Mouse (Mus musculus) heart, postnatal 4 days (tissue): Measurements from ENCODE around the gene Ssrp1. TPM values are rescaled to one million over a fixed set of nuclear protein-coding genes. Genes with fewer than 3 reads are reported as not detected.

ENCODE experiments used
- DNase-seq: peaks from one replicate; pipeline ENCODE4 v3.0.0; 2021
- total RNA-seq, 2 experiments: library from RNA; stranded (reverse); gene quantifications; 2 replicates each; pipeline ENCODE4 v1.2.3; 2021

The Ssrp1 gene
- total RNA-seq: 100 to 1,000 TPM; 106 to 108 TPM

DNA sequence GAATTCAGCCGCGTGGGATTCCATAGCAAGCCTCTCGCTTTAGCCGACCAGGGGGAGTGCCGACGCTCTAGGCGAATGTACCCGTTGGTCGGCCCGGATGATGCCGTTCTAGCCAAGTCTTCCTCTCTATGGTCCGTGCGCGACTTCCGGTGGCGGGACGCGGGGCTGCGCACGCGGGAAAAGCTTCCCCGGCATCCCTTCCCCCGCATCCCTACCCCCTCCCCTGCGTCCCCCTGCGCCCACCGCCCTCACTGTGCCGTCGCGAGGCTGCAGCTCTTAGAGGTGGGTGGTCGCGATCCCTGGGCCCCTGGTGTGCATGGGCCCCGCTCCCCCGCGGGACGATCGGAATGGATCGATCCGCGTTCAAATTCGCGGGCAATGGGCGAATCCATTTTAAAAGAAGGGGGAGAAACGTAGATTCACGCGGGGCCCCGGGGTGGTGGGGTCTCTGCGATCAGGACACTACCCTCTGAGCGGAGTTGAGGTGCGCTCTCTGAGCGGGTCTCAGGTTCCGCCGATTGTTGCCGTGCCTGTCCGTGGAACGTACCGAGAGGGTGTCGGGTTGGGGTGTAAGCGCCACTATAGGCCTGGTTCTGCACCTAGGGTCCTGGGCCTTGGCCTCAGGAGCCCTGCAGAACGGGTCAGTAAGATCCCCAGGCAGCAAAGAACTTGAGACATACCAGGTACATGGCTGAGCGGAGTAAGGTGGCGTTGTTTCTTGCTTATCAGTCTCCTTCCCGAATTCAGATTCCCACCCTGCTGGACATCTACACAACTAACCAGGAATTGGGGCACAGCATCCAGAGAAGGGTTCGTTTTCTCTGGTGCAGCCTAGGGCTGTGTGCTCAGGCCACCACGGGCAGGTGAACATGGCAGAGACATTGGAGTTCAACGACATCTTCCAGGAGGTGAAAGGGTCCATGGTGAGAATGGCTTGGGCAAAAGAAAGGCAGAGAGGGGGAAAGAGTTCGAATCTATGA is at the start of gene Ssrp1, which contains the start of gene P2rx3:
Ssrp1 (plus strand) TSS at position 188 of the 980 bp plus-strand sequence.
P2rx3 (minus strand) TSS at position 416 of the 980 bp plus-strand sequence.
- peak; percentile 94 for DNase-seq

DNA sequence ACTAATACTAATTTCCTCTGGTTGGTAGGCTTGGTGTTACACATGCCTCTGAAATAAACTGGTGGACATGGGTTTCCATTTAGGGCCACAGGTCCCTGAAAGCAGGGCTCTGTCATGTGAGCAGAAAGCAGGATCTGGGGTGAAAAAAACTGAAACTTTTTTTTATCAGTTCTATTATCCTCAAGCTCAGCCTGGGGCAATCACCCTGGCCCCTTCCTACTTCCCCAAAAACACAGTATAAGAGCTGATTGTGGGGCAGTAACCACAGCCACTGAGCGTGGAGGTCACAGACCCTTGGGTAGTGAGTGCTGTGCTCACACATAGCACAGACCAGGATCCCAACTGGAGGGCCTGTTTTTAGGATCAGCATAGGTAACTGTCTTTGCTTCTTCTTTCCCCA is 49.1 kb upstream of the Ssrp1 start, which contains the start of gene Prg3:
Prg3 (plus strand) TSS at position 286 of the 400 bp plus-strand sequence.
- no peak for DNase-seq

DNA sequence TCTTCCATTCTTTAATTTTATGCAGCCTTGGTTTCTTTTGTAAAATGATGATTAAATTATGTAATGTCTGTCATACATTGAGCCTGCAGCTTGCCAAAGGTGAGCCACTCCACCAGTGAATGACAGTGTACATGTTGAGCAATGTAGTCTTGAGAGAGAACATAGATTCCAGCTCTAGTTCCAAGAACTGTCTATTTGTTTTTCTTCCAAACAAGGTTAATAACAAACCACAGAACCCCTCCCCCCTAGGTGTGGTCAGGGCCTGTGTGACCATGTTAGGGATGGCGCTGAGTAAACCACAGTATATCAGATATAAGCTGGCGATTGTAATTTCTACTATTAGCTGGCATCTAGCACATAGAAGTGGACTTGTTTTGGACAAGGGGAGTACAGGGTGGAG is 40.7 kb upstream of the Ssrp1 start:
- no peak for DNase-seq

DNA sequence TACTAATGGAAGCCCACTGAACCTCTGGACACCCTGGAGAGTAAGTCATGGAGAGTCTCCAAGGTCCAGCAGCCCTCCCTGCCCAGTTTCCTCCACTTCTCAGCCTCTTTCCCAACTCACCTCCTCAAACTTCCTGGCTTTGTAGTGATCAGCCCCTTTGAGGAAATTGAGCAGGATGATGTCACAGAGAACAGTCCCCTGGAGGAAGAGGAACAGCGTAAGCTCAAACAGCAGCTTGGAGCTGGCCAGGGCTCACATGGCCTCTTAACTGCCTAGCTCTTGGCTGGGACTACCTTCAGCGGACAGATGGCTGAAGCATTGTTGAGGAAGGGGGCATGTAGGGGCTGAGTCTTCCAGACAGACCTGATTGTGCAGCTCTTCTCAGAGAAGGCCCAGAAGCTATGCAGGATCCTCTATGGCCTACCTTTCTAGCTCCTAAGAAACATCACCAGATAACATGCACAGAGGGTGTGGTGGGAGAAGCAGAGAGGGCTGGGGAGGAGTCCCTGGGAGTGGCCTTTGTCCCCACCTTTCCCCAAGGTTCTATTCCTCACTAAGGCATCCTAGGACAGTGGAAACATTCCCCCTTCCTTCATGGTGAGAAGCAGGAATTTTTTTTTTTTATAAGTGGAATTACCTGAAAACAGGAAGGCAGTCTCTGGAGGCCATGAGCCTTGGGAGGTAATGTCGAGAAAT is 37.4 kb upstream of the Ssrp1 start:
- DNase-seq: peak; percentile 24

DNA sequence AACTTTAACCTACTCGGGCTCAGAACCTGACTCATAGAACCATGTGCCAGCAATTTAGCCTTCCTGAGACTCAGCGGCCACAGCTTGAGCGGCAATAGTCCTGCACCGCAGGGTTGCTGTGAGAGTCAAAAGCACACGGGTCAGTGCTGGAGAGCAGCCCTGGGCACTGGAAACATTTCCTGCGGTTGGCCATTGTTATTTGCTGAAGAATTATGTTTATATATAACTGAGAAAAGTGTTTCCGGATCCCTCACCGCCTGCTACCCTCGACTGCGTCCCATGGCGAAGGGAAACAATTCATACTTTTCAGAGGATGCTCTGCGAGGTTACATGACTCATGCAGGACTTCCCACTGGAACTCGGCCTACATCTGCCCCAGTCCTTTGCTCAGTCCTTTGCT is 35.5 kb upstream of the Ssrp1 start:
- DNase-seq: no peak

DNA sequence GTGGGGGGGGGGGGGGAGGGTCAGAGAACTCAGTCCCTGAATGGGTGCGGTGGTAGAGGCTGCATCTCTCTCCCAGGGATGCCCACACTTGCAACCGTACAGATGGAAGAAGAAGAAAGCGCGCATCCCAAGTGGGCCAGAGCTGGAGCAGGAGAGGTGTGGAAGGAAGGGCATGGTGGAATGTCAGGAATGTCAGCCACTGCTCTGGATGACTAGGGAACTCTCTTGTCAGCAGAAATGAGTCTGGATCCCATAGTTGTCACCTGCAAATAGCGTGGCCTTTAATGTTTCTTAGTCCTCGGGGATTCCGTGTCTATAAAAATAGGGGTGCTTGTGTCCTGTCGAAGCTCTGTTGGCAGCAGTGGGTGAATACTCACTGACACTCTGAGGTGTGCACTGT is 34.5 kb upstream of the Ssrp1 start:
- no peak for DNase-seq

DNA sequence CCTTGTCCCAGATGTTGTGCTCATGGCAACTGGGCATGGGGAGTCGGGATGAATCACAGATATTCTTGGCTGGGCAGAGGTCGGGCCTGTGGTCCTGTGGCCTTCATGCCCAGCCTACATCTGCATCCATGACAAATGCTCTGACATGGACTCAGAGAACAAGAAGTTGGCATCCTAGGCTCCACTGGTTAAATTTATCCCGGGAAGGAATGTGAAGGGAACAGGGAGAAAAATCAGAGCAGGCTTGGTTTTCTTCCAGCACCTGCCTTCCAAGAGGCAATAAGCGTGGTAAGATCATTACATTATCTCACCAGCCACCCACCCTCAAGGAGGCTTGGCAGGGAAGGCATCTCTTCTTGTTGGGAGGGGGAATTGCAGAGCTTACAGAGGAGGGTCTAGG is 32.7 kb upstream of the Ssrp1 start:
- DNase-seq: no peak

DNA sequence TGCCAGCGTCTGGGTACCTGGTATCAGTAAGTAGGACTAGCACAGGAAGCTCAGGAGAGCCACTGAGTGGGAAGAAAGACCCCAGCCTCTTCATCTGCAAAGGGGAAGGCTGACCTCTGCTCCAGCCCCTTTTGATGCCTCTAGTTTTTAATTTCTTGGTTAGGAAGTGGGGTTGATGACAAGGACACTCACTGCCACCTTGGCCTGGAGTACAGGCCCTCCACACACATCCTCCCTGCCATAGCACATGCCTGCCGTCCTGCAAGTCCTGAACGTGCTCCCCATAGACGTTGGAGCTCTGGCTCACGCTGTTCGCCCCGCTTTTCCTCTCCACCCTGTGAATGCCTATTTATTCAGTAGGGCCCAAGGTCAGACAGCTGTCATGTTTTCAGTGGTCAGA is 30.4 kb upstream of the Ssrp1 start:
- no peak for DNase-seq

DNA sequence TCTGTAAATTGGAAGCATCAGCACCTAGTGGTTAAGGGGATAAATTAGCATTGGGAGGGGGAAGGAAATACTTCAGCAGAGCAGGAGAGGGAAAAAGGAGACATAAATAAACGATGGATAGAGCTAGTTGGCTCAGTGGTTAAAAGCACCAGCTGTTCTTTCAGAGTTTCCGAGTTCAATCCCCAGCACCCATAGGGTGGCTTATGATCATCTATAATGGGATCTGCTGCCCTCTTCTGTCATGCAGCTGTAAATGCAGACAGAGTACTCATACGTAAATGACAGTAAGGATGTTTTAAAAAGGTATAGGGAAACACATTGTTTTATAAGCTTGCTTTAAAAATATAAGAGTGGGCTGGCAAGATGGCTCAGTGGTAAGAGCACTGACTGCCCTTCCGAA is 29.3 kb upstream of the Ssrp1 start:
- DNase-seq: peak; percentile 33

DNA sequence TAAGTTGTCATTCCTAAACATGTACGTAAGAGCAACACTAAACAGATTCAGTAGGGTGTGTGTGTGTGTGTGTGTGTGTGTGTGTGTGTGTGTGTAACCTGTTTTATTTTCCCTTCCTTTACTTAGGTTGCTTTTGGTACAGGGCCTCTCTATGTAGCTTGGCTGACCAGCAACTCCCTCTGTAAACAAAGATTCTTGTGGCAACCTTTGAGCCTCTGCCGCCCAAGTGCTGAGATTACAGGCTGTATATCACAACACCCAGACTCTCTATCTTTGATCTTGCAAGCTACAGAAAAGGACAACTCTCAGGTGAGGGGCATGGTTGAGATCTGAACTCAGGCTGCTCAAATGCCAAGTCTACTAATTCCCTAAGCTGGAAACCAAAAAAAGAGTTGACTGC is 27.8 kb upstream of the Ssrp1 start:
- DNase-seq: no peak

DNA sequence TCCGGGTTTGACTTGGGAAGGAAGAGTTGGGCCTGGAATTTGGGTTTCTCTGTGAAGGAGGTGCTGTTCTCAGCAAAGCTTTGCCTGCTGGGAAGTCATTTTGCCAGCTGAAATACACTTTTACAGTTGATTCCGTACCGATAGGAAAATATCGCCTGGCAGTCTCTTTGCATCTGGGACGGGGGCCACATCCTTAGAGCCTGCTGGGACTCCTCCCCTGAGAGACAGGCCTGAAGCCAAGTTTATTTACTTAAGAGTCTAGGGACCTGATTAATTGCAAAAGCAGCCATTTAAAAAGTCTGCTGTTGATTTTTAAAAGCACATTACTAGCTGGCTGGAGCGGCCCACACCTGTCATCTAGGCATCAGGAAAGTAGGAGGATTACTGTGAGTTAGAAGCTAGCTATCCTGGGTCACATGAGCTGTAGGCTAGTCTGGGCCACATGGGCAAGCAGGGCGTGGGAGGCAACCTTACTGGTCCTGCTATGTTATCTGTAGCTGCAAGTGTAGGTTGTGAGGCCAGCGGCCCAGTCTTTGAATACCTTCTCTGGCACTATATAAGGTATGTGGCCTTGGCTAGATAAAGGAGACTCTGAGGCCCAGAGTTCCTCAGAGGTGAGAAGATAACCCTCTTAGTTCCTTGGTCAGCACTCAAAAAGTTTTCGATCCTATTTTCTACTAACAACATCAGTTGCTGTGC is 25.0 kb upstream of the Ssrp1 start:
- DNase-seq: no peak

DNA sequence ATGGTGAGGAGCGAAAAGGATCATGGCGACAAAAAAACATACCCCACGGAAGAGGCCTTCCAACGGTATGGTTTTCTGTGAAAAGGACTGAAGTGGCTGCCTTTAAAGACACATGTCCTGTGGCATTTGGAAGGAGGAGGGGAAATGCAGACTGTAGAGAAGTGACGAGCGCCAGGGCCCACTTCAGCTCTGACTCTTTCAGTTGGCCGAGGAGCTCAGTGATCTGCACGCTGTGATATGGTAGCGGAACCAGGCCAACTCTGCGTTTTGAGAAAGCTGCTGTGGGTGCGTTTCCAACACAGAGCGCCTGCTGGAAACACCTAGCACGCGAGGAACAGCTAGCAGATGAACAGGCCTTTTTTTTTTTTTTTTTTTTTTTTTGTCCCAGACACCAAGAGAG is 24.4 kb upstream of the Ssrp1 start:
- peak; percentile 34 for DNase-seq

DNA sequence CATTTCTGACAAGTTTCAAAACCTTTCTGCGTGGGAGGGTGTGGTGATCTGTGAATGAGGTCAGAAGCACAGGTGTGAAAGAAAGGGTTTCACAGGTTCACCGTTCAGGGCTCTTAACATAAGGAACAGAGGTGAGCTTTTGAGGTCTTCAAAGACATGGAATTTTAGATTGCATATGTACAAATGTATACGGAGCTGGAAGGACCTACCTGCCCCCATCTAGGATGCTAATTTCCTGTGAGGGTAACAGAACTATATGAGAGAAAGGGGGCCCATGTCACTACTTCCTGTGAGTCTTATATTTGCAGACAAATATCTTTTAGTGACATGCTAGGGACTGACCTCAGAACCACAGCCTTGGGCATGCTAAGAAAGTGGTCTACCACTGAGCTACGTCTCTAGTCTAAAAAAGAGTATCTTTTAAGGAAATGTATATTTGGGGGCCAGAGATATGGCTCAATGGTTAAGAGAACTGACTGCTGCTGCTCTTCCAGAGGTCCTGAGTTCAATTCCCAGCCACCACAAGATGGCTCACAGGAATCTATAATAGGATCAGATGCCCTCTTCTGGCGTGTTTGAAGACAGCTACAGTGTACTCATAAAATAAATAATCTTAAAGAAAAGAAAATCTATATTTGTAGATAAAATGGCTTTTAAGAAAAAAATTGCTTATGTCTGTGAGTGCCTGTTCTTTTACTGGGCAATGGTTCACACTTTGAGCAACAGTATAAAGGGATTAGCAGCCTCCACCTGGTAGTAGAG is 23.0 kb upstream of the Ssrp1 start:
- no peak for DNase-seq

DNA sequence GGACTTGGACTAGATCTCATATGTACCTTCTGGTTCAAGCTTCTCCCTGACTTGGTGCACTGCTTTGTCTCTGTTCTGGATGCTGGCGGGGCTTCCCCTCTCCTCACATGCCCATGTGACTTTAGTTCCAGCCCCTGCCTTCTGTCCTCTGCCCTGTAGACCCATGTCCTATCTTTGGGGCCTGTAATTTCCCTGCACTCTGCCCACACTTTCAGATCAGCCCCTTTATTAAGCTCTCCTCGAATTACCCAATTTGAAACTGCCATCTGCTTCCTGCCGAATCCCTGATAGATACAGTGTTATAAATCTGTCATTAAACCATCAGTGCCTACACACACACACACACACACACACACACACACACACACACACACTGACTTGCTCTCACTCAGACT is 22.4 kb upstream of the Ssrp1 start:
- DNase-seq: no peak

DNA sequence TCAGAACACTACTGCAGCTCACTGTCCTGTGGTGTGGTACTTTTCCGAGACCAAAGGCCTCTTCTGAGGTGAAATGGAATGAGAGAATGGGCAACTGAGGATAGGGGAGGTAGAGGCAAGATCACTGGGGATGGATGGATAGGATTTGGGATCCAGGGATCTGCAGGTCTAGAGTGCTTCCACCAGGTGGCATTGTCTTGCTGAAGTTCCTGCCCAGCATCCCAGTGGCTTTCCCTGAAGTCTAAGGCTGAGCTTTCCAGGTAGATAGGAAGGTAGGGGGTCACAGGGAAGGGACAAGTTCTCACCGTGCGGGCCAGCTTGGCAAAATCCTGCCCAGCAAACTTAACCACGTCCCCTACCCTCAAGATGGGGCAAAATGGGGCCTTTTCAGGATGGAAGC is 15.0 kb upstream of the Ssrp1 start:
- DNase-seq: peak; percentile 33

DNA sequence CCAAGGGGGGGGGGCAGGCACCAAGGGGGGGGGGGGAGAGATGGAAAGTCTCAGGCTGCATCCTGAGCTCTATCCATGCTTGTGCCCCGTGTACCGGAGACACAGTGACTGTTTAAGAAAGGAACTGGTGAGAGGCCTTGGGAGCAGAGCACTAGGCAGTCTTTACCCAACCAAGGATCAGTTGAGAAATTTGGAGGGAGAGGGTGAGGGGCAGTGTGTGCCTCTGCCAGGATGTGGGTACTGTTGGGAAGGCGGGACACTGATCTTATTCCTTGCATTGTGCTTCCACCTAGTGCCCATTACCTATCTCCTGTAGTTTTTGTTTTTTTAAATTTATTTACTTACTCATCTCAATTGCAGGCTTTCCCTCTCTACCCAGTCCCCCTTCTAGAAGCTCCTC is 10.9 kb upstream of the Ssrp1 start:
- DNase-seq: no peak

DNA sequence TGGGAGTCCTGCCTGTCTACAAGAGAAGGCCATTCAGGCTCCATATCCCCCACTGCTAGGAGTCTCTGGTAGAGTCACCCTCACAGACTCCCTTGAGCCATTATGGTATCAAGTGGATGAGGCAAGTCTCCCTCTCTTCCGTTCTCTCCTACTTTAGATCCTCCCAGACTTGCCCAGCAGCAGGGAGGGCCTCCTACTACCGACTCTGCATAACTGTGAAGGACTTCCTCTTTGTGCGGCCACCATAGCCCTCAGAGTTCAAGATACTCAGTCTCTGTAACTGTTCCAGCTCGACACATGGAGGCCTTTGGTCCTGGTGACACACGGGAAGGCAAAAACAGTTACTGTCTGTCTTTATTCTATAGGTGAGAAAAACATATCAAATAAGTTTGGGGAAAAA is 9.8 kb upstream of the Ssrp1 start:
- no peak for DNase-seq

DNA sequence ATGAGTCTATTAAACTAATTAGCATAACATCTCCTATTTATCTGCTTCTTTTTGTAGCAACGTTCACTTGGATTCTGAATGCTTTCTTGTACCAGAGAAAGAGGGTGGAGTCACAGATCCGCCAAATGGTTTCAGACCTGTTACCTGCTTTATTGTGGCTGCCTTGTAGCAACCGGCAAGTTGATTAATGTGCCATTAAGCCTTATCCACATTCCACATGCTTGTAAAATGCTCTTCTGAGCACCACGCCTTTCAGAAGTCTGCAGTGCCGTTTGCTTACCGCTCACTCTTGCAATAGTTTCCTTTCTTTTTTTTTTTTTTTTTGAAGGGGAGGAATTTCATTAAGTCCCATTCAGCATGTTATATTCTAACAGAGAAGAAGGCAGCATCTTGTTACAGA is 7.1 kb upstream of the Ssrp1 start:
- no peak for DNase-seq

DNA sequence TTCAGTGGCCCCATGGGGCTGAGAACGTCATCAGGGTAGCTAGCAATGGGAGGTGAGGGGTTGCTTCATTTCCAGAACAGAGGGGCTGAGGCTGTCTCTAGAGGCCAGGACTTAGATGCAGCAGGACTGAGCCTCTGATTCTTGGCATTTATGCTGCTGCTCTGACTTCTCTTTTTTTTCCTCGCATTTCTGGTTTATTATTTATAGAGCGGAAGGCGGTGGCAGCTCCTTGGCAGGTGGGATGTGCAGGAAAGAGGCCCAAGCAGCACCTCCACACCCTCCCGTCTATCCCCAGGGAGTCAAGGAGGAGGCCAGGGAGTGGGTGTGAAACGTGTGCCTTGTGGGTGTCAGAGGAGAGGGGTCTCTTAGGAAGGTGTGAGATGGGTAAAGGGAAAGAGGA is 6.0 kb upstream of the Ssrp1 start:
- DNase-seq: no peak

DNA sequence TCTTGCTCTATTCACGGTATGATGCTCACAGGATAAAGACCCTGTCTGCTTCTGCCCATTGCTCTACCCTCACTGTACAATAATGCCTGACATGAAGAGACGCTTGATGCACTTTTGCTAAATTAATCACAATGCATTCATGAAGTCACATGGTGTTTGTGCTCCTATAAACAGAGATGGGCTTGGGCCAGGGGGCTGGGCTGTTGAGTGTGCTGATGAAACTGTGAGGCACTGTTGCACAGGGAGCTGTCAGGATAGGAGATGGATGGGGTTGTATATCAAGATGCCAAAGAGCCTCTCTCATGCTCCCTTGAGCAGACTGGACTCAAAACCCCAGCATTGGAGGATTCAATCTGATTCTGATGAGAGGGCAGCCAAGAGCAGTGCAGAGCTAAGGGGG is 3.9 kb upstream of the Ssrp1 start:
- no peak for DNase-seq

DNA sequence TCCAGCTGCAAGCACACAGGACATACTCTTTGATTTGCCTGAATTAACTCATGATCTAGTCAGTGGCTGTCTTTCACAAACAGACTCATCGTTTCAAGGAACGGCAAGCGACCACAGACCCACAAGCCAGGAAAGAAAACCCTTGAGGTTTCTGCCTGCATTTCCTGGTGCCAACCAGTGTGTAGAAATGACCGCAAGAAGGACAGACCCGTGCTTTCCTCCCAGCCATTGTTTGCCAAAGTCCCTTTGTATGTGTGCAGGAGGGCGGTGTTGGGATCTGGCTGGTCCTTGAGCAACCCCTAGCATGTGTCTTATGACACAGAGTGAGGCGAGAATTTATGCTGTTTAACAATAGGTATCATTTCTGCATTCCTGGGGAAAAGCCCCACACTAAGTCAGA is 2.9 kb upstream of the Ssrp1 start:
- no peak for DNase-seq

DNA sequence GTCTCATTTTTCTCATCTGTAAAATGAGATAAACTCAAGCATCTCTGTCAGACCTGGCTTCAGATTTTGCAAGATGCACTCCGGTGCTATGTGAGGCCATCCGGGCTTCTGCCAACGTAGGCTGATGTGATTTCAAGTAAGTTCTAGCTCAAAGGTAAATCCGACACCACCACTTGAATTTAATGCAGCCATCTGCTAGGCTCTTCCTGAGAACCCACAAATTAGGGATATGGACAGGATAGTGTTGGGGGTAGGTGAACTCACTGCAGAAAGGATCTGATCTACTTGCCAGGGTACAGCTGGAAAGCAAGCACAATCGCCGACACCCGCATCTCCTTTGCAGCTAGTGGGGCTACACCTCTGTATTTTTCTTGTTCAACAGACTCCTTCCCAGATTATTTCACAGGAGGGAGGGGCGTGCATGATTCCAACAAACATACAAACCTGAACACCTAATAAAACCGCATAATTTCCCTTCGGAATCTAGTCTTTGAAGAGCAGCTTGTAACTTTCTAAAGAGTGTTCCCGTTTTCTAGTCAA is 457 bp upstream of the Ssrp1 start:
- no peak for DNase-seq
